Mouse (Mus musculus): Measurements from ENCODE around the gene Cdk15. TPM values are rescaled to one million over a fixed set of nuclear protein-coding genes. Genes with fewer than 3 reads are reported as not detected.

Gene Cdk15
- polyA plus RNA-seq (2017; shearing (Covaris generic)): not detected

DNA sequence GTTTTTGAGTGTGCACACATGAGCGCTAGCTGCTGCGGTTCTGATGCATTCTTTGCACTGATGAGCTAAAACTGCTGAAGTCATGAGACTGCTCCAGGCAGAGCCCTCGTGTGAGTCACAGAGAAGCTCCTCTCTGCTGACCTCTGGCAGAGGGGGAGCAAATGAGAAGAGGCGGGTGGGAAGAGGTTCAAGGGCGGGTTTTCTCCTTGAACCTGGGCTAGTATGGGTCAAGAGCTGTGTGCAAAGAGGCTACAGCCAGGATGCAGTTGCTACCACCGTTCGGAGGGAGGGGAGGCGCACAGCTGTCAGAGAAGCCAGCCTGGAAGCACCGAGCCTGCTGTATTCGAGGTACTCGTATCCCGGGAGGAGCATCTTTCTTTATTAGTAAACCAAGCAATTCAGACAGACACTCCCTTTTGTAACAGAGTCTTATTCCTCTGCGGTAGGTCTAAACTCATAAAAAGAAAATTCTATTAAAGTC, at the start of gene Cdk15:
TSS of gene Cdk15 (plus strand) at position 156 of the 481 bp plus-strand sequence.
- no peak for ATAC-seq

DNA sequence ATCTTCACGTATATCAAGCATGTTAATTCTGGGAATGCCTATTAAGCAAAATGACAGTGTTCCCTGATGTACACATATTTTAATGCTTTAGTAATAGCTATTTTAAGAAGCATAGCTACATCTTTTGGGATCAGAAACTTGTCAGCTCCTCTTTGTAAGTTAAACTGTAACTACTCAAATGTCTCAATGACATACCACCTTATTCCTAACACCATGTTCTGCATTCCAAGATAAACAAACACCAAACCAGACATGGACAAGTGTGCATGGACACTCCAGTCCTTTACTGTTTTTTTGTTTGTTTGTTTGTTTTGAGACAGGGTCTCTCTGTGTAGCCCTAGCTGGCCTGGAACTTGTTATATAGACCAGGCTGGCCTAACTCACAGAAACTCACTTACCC, 48.4 kb upstream of the Cdk15 start:
- no peak for ATAC-seq

DNA sequence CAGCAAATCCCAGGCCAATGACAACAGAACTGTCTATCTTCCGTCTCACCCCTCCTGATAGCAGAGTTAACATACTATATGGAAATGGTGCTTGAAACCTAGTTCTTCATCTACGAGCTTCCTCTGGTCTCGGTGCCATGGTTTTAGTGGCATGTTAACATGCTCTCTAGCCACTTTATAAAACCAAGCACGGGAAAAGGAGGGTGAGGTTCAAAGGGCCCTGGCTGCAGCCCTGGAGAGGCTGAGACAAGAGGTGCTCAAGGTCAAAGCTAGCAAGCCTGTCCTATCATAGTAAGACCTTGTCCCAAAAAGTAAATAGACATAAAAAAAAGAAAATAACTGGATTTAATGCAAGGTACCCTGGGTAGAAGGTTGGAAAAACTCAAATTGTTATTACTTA, 45.1 kb upstream of the Cdk15 start:
- ATAC-seq: no peak

DNA sequence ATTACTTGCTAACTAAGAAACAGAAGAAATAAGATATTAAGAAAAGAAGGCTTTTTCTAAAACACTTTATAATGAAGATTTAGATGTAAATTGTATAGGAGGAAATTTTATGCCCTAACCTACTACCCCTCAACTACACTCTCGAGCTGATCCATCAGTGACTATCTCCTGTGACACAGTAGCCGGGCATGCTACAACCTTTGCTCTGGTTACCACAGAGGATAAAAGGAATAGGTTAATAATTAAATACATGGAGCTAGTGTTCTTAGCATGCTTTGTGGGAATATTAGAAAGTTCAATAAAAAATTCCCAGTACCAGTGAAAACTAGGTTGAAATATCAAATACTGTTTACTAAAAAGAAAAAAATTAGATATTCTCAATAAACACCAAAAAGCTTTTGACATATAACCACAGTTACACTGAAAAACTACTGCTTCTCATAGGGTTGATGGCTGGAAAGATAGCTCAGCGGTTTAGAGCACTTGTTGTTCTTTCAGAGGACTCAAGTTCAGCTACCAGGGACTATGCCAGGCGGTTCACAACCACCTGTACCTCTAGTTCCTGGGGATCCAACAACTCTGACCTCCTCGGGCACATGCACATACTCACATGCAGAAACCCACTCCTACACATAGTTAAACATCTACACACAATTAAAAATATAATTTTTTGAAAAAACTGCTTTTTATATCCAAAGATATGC, 44.5 kb upstream of the Cdk15 start:
- ATAC-seq: no peak

DNA sequence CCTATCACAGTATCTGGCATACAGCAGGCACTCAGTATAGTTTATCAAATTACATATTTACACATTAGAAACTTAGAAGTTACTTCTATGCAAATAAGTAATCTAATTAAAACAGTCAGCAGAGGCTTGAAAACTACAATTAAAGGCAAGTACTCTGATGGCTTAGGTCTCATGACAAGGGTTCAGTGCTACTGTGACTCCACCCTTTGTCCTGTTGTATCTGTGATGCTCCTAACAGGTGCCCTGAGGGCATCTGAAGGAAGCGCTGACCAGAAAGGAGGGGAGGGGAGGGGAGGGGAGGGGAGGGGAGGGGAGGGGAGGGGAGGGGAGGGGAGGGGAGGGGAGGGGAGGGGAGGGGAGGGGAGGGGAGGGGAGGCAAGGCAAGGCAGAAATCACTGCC, 43.8 kb upstream of the Cdk15 start:
- no peak for ATAC-seq

DNA sequence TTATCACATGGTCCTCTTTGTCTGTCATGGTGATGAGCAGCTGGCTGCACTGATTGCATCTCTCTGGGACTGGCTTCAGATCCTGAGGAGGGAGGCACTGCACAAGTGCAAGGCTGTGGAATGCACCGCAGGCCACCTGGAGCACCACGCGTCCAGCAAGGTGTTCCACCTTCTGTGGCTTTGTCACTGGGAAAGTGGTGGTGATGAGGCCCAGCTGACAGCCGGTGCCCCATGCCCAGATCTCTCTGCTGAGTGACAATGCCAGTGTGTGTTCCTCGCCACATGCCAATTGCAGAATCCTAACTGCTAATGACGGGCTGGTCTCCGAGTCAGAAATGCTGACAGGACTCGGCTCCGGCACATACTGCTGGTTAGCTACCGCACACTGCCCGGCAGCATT, 41.3 kb upstream of the Cdk15 start:
- ATAC-seq: no peak

DNA sequence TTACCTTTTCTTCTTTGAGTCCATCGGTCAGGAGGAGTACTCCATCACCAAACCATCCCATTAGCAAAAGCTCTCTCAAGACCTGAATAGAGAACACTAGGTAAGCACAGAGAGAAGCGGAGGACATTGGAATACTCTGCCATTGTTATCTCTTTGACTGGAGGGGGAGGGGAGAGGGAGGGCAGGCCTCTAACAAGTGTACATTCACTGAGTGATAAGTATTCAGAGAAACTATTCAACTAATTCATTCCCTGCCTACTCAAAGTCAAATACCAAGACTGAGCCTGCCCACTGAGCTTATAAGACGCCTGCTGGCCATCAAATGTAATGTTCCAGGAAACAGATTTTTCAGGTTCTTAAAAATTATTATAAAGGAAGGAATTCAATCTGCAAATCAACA, 36.3 kb upstream of the Cdk15 start:
- ATAC-seq: no peak

DNA sequence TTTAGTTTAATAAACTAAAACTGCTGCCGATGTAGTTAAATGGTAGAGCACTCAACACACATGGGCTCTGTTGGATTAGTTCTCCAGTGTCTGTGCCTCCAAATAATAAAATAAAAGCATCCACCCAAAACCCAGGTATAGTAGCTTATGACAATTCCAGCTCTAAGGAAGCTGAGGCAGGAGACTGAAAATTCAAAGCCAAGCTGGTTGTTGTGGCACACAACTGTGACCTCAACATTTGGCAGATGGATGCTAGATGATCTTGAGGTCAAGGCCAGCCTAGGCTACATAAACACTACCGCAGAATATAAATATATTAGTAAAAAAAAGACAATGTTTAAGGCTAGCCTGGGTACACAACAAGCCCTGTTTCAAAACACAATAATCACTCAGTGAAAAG, 35.1 kb upstream of the Cdk15 start:
- no peak for ATAC-seq

DNA sequence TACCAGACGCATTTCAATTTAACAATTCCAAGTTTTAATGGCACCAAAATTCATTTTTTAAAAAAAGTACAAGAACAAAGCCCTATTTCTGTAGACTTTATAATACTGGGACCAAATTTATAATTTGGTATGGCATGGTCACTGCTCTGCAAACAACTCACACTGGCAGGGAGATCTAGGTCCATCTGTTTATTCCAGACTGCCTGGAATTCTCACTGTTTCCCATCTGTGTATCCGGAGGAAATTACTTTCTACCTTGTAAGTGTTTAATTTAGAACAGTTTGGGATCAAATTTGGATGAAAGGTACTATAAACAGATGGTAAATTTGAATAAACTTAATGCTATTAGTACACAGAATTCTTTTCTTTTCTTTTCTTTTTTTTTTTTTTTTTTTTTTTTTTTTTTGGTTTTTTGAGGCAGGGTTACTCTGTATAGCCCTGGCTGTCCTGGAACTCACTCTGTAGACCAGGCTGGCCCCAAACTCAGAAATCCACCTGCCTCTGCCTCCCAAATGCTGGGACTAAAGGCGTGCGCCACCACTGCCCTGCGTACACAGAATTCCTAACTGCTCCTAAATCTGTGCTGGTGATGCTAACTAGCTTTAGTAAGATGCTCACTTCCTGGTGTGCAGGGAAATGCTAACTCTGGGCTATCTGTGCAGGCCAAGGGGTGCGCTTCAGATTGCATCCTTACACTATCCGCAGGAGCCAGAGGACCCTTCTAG, 34.4 kb upstream of the Cdk15 start:
- ATAC-seq: no peak

DNA sequence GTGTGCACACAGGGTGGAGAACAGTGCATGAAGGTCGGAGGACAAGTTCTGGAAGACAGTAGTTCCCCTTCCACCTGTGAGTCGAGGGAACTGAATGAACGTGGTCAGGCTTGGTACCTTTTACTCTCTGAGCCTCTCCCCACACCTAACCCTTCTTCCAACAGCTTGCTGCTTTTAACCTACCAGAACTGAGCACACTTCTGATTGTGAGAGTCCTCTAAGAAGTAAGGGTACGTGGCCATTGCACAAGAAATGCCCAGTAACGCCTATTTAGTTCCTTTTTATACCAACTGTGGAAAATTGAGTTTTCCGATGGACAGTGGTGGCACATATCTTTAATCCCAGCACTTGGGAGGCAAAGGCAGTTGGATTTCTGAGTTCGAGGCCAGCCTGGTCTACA, 28.2 kb upstream of the Cdk15 start:
- no peak for ATAC-seq

DNA sequence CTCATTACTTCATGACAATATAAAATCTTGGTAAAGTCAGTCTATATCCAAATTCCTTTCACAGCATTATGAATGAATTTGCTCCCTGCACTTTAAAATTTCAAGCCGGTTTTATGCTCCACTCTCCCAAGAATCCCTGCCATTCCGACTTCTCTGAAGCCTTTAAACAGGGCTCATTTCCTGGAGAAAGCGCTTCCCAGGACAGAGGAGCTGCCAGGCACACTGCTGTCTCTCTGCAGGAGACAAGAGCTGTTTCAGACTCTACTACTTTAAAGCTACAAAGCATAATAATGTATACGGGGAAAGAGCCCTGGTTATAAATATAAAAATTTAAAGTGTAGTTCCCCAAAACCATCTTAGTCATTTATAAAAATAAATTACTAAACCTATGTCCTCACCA, 27.5 kb upstream of the Cdk15 start:
- no peak for ATAC-seq

DNA sequence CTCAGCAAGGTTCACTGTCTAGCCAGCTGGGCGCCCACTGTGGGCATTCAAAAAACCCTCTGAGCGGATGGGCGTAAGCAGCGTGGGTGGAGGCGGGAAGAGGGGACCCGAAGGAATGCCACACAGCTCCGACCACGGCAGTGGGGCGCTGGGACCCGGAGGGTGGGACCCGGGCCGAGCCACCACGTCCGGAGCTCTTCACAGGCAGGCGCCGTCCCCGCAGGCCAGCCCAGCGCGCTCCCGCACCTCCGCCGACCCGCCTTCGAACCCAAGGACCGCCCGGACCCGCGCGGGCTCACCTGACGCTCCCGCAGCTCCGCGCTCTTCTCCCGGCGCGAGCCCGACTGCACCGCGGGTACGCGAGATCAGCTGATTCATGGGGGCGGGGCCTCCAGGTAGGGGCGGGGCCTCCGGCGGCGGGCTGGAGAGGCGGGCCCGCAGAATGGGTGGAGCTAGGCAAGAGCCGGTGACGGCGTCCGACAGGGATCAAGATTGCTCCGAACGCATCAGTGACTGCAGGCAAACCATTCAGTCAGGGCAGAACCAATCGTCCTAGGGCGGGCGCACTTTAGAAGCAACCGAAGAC, 19.8 kb upstream of the Cdk15 start, which contains the start of gene Als2:
TSS of gene Als2 (minus strand) at position 376 of the 586 bp plus-strand sequence.
- ATAC-seq: peak; percentile 90

DNA sequence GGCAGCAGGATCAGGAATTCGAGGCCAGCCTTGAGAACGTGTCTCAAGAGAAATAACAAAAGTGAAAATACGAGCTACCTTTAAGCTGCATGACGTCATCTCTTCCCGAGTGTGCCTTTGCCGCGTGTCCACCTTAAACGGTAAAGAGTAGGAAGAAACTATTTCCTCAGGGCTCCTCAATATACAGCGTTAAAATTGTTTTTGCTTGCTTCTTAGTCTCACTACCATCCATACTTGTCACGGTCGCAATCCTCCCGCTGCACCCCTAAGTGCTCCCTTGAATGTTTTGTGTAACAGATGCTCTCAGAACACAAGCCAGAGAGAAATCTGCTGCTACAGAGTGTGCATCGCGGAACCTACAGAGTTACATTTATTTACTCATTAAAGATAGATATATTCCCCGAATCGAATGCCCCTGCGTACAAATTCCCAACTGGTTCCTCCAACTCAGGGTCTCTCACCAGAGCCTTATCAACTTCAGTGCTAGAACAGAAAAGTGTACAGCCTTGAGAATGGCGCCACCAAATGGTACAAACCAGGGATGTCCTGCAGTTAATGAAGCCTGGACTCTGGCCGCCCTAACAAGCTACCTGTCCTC, 19.0 kb upstream of the Cdk15 start:
- peak; percentile 53 for ATAC-seq

DNA sequence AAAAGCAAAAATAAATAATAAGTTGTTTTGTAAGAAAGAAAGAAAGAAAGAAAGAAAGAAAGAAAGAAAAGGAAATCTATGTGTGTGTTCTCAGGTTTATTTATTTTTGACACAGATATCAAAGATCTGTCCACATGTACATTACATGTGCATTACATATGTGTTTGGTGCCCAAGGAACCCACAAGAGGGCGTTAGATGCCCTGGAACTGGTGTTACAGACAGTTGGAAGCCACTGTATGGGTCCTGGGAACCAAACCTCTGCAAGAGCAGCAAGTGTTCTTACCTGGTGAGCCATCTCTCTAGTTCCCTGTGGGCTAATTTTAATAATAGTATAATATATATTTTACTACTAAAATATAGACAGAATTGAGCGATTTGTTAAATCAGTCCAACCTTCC, 12.9 kb upstream of the Cdk15 start:
- ATAC-seq: no peak

DNA sequence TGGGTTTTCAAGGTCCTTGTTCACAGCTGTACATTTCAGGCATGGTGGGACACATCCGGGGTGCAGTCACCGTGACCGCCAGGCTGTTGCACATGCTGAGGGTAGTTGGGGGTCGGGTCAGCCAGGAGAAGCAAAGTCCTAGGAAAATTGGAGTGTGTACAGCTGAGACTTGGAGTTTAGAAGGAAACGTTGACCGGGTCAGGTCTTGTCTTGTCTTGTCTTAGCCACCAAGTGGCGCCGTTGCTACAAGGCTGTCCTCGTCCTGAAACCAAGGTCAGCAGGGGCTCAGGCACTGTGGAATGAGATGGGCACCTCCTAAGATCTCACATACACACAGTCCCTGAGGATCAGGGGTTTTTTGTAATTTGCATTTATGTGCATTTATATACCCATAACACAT, 9.1 kb upstream of the Cdk15 start:
- ATAC-seq: no peak

DNA sequence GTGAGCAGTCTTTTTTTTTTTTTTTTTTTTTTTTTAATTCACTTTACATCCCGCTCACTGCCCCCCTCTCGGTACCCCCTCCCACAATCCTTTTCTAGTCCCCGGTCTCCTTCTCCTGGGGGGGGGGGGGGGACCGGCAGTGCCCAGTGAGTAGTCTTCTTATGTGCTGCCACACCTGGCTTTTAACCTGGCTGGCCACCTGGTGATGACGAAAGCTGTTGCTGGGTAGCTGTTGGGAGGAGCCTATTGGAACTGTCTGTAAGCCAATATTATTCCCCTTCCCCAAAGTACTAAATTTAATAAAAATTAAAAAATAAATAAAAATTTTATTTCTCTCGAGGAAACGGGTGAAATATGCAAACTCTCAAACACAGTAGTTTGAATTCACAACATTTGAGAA, 3.9 kb upstream of the Cdk15 start:
- no peak for ATAC-seq

DNA sequence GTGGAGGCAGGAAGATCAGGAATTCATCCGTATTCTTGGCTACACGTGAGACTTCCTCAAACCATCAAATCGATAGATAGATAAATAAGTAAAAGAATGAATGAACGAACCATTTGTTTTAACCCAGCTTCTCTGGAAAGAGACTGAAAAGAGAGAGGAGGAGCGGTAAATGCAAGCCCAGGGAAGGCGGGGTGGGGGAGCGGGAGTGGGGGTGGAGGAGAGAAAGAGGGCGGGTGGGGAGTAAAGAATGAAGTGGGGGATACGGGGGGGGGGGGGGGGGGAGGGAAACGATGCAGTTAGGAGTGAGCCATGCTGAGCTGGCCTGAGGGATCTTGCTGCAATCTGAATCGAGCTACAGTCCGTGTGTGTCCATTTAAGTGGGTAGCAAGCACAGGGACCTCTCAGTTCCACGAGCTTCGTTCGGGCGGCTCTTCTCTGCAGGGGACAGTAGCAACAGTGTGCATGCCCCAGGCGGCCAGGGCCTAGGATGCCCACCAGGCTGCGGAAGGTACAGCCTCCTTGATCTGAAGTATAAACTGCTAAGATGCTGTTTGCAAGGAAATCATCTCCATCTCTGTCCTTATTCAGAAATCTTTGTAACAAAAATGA, 3.3 kb upstream of the Cdk15 start:
- no peak for ATAC-seq

DNA sequence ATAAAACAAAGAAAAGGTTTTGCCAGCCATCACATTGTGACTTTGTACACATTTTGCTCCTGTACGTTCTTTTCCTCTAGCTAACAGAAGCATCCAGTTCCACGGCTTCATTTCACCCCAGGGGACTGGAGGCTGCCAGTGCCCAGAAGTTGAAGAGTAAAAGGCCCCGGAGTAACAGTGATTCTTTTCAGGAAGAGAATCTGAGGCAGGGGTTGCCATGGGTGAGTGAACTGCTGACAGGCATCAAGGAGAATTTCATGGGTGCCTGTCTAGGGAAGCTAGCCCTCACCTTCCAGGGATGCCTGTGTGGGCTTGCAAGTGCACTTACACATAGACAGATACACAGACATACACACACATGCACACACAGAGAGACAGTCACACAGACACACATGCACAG, 1.0 kb downstream of the Cdk15 start:
- ATAC-seq: no peak

DNA sequence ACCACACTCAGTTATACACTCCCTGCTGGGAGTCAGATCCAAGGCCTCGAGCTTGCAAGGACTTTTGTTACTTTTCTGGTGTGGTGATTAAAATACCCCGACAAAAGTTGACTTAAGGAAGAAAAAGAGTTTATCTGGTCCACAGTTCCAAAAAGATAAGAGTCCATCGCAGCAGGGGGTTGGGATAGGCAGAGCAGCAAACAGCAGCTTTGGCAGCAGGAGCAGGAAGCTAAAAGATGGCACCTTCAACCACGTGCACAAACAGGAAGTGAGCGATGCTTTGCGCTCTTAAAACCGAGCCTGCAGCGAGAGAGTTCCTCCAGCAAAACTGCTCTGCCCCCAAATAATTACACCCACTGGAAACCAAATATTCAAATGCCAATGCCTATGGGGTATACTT, 12.2 kb downstream of the Cdk15 start:
- no peak for ATAC-seq

DNA sequence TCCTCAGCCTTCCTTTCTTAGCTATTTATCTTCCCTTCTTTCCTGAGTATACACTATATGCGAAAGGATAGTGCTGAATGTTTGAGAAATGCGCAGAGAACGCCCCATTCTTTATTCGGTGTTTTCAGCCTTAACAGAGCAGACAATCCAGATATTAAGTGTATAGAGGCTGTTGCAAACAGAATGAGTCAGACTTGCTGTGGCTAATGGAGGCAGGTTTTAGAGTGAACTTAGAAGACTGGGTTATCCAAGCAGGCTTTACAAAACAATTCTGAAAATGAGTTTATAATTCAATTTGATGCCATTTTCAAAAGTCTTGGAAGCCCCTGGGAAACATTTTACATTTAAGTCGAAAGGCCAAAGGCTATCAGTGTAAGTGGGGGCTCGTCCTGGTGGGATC, 12.8 kb downstream of the Cdk15 start:
- ATAC-seq: no peak

DNA sequence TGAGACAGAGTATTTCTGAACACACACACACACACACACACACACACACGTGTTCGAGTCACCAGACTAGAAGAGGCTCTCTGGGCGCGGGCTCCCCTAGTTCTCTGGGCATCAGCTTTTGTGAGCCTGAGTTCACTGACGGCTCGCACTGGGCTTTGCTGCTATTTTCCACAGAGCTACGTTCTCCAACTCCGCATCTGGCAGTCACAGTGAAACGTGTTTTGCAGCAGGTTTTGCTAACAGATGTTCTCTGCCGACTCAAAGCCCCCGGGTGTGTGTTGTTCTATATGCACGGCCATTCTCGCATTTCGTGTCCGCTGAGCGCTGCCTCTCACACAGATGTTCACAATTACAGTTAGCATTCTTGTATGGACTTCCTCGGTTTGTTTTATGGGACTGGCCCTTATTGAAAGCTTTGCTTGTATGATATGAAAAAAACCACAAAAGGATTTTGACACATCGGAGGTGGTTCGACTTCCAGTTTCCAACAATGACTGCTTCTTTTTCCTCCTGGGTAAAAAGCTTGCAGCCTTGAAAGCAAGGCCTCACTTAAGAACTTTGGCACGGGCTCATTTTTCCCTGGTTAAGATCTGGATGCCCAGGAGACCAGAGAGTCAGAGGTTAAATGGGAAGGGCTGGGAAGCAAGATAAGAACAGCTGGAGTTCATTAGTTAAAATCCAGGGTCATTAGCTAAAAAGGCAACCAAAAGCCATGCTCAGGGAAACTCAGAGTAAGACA, 13.4 kb downstream of the Cdk15 start:
- ATAC-seq: no peak

DNA sequence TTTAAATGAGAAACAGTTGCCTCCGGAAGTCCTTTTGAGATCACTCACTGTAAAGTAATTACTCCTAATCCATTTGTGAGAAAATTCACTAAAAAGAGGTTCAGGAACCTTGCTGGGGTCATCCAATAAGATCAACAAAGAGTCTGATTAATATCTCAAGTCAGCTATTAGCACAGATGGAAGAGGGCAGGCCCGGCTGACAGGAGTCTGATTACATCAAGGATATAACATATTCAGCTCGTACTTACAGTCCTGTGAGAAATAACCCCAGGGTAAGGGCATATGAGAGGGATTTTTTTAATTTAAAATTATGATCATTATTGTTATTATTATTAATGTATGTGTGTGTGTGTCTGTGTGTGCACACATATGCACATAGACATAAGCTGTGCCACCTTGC, 15.5 kb downstream of the Cdk15 start:
- no peak for ATAC-seq
